Mouse (Mus musculus): ENCODE measurements around the gene Foxp4. TPM values are rescaled to one million over a fixed set of nuclear protein-coding genes. Genes with fewer than 3 reads are reported as not detected.

Gene Foxp4
- total RNA-seq (2014; fragmentation: Nextera tagmentation) (20.2 and 21.6 TPM in 2 replicates), total RNA-seq (2017) (0.93 and 1.0 TPM in 2 replicates), polyA plus RNA-seq (2012) (54.1 and 64.6 TPM in 2 replicates)

DNA sequence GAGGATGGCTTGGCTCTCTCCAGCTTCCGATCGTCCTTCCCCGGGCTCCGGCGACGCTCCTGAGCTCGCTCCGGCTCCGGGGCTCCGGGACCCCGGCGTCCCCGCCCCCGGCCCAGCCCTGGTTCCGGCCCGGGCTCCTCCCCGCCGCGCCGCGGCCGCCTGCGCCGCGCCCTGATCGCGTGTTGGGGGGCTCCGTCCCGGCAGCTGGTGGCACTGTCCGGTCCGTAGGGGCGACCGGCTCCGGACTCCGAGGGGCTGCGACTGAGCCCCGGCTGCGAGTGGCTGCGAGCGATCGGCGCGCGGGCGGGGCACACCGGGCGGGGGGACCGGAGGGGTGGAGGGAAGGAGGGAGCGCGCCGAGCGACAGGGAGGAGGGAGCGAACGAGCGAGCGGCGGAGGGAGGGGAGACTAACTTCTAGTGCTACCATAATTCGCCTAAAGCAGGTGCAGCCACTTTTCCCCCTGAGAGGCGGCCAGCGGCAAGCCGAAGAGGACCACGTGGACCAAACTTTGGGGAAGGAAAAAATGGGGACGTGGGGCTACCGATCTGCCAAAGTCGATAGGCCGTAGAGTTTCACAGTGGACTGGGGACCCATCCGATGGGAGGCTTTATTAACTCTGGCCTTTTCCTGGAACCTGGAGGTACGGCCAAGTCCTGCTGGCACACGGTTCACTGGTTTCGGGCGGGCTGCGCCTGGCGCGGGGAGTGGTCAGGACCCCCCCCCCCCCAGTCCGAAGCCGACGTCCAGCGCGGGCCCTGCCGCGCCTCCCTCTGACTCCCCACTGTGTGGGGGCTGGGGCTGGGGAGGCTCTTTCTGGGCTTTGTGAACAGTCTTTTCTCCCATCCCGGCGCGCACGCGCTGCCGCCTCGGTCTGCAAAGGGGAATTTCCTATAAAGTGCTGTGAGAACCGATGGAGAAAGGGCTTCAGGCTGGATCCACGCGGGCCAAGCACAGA, at the start of gene Foxp4:
Gene Foxp4 (minus strand): TSS at position 263 of the 957 bp plus-strand sequence.
- DNase-seq (ENCODE audit: low spot score) (peak; percentile 70), ATAC-seq (ENCODE audit: extremely low read depth, insufficient number of reproducible peaks, low FRiP score, poor library complexity, severe bottlenecking) (peak; percentile 78)
- TF ChIP-seq GATA2 (IDR thresholded peaks at IDR 0.05; ENCODE audit: borderline replicate concordance, low read depth, low read length) (no peak), CTCF (IDR thresholded peaks at IDR 0.05; ENCODE audit: low read depth, low read length) (no peak)
- peaks cover 18% of the 10 kb centered on the region; the same call in 1 of the 2 replicates for H3K27me3 ChIP-seq (ENCODE audit: insufficient read depth, low read length)
- H3K9me3 ChIP-seq (replicated peaks) = peaks cover 33% of the 10 kb centered on the region
- H3K36me3 ChIP-seq (replicated peaks) = peaks cover 12% of the 10 kb centered on the region
- peak within 1 kb of the TSS; percentile 76 for H3K4me3 ChIP-seq (ENCODE audit: low read depth, low read length)
- peaks cover 21% of the 10 kb centered on the region for H3K4me1 ChIP-seq (ENCODE audit: insufficient read depth, low read depth, low read length)

DNA sequence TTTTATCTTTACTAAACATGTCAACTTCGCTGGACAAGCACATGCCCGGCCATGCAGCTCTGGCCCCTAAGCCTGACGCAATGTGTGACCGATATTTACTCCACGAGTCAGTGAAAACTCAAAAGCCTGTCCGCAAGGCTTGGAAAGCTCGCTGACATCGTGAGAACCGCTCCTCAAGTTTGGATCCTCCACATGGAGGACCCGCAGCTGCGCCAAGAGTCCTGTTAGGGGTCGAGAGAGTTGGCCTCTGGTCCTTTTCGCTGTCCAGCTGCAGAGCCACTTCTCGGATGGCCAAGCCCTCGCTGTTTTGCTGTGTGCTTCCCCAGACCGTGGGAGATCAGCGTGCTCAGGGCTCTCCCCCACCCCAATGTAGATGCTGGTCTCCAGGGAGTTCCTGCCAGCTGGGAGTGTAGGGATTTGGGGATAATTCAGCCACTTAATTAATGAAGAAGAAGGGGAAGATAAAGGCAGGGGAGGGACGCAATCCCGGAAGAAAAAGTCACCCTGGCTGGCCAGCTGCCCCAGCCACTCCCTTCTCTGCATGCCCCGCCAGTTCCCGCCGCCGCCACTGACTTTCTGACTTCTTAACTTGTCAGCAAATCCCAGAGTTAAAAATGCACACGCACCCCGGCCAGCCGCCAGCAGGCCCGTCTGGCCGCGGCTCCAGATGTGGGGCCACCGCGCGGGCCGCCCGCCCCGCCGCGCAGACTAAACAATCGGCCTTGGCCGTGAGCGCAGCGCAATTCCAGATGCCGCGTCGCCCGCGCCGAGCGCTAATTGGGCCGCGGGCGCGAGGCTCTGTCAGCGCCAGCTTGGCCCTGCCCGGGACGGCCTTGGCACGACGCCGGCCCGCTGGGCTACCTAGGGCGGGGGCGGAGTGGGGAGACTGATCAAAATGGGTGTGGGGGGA, 49.4 kb upstream of the Foxp4 start:
- Histone ChIP-seq H3K9me3 (replicated peaks) (peaks cover 26% of the 10 kb centered on the region), H3K36me3 (replicated peaks) (no peaks in the 10 kb centered on the region), H3K4me1 (ENCODE audit: insufficient read depth, low read depth, low read length) (no peaks in the 10 kb centered on the region), H3K4me3 (ENCODE audit: low read depth, low read length) (no peak overlapping the region), H3K27me3 (ENCODE audit: insufficient read depth, low read length) (peaks cover 7% of the 10 kb centered on the region; the same call in 1 of the 2 replicates)
- no peak for TF ChIP-seq CTCF (IDR thresholded peaks at IDR 0.05; ENCODE audit: low read depth, low read length)
- no peak for TF ChIP-seq GATA2 (IDR thresholded peaks at IDR 0.05; ENCODE audit: borderline replicate concordance, low read depth, low read length)
- TF ChIP-seq POLR2AphosphoS5 (IDR thresholded peaks at IDR 0.05; ENCODE audit: insufficient replicate concordance, low read depth, low read length) = no peak
- TF ChIP-seq TAL1 (conservative IDR thresholded peaks at IDR 0.05; ENCODE audit: low read depth, low read length) = no peak
- no peak for TF ChIP-seq GATA1 (IDR thresholded peaks at IDR 0.05; ENCODE audit: borderline replicate concordance, low read length)
- DNase-seq (ENCODE audit: low spot score) (no peak), ATAC-seq (ENCODE audit: extremely low read depth, insufficient number of reproducible peaks, low FRiP score, poor library complexity, severe bottlenecking) (no peak)

DNA sequence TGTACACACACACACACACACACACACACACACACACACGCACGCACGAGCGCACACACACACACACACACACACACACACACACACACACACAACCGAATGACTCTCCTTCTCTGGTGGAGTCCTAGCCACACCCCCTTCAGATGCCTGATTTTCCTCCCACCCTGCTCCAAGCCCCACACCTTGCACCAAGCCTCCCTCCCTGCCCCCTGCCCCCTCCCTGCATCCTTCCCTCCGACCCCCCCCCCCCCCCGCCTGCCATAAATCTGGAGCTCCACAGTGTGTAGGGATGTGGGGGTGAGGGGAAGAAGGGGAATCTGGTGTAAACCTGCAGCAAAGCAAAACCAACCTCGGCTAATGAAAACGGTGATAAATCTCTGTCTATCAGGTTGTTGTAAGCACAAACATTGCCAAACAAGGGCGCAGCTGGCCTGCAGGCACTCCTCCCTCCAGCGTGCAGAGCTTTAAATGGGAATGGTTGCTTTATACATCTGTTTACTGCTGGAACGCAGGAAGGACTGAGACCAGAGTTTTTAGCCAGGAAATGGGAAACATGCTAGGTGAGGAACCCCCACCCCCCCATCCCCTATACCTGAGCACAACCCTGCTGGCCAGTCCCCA, 41.5 kb upstream of the Foxp4 start:
- no peak for DNase-seq (ENCODE audit: low spot score)

DNA sequence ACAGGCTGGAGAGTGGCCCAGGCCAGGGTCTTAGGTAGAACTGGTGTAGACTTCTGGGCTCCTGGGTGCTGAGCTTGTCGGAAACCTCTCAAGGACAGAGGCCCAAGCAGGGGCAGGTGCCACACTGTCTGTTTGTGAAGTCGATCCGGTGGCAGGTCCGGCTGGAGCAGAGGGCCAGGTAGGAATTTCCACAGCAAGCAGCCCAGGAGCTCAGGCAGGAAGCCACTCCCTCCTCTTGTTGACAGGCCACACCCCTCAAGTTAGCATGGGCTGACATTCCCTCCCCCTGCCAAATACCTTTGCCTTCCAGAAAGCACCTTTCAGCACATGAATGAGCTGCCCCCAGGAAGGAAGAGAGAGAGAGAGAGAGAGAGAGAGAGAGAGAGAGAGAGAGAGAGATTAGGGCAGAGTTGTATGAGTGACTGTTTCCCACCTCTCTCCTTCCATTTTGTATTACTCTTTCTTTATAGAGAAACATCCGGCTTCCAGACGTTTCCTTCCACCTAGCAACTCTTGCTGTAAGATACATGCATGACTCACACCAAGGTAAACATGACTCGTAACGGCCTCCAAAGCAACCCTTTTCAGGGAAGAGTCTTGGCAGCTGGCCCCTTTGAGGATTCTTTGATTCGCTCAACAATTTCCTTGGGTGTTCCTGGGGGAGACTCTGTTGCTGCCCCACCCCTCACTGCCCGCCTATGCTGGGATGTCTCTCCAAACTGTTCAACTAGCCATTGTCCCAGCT, 33.8 kb upstream of the Foxp4 start:
- no peak for ATAC-seq (ENCODE audit: extremely low read depth, insufficient number of reproducible peaks, low FRiP score, poor library complexity, severe bottlenecking)
- no peaks in the 10 kb centered on the region for H3K27me3 ChIP-seq (ENCODE audit: insufficient read depth, low read length)

More for the DNA sequence above, 41.5 kb upstream of the Foxp4 start:
- ATAC-seq (ENCODE audit: extremely low read depth, insufficient number of reproducible peaks, low FRiP score, poor library complexity, severe bottlenecking) = no peak
- Histone ChIP-seq H3K4me3 (ENCODE audit: low read depth, low read length) (no peak overlapping the region), H3K4me1 (ENCODE audit: insufficient read depth, low read depth, low read length) (no peaks in the 10 kb centered on the region), H3K9me3 (replicated peaks) (peaks cover 10% of the 10 kb centered on the region), H3K27me3 (ENCODE audit: insufficient read depth, low read length) (no peaks in the 10 kb centered on the region), H3K36me3 (replicated peaks) (no peaks in the 10 kb centered on the region)
- TF ChIP-seq POLR2AphosphoS5 (IDR thresholded peaks at IDR 0.05; ENCODE audit: insufficient replicate concordance, low read depth, low read length) = no peak
- no peak for TF ChIP-seq CTCF (IDR thresholded peaks at IDR 0.05; ENCODE audit: low read depth, low read length)
- no peak for TF ChIP-seq GATA1 (IDR thresholded peaks at IDR 0.05; ENCODE audit: borderline replicate concordance, low read length)
- TF ChIP-seq GATA2 (IDR thresholded peaks at IDR 0.05; ENCODE audit: borderline replicate concordance, low read depth, low read length) = no peak
- TF ChIP-seq TAL1 (conservative IDR thresholded peaks at IDR 0.05; ENCODE audit: low read depth, low read length) = no peak

DNA sequence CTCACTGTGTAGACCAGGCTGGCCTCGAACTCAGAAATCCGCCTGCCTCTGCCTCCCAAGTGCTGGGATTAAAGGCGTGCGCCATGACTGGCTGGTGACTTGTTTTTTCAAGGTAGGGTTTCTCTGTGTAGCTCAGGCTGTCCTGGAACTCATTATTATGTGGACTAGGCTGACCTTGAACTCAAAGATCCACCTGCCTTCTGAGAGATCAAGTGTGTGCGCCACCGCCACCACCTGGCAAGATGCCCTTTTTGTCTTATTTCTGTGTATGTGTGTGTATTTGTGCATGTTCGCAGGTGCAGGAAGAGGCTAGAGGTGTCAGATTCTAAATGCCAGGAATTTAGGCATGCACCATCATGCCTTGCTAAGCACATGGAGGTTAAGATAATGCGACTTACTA, 32.0 kb upstream of the Foxp4 start:
- Histone ChIP-seq H3K9me3 (replicated peaks) (peaks cover 32% of the 10 kb centered on the region), H3K4me1 (ENCODE audit: insufficient read depth, low read depth, low read length) (no peaks in the 10 kb centered on the region), H3K36me3 (replicated peaks) (no peaks in the 10 kb centered on the region), H3K4me3 (ENCODE audit: low read depth, low read length) (no peak overlapping the region), H3K27me3 (ENCODE audit: insufficient read depth, low read length) (no peaks in the 10 kb centered on the region)
- TF ChIP-seq GATA2 (IDR thresholded peaks at IDR 0.05; ENCODE audit: borderline replicate concordance, low read depth, low read length) (no peak), TAL1 (conservative IDR thresholded peaks at IDR 0.05; ENCODE audit: low read depth, low read length) (no peak), CTCF (IDR thresholded peaks at IDR 0.05; ENCODE audit: low read depth, low read length) (no peak), GATA1 (IDR thresholded peaks at IDR 0.05; ENCODE audit: borderline replicate concordance, low read length) (no peak), POLR2AphosphoS5 (IDR thresholded peaks at IDR 0.05; ENCODE audit: insufficient replicate concordance, low read depth, low read length) (no peak)
- ATAC-seq (ENCODE audit: extremely low read depth, insufficient number of reproducible peaks, low FRiP score, poor library complexity, severe bottlenecking) (no peak), DNase-seq (ENCODE audit: low spot score) (no peak)

More for the DNA sequence above, 33.8 kb upstream of the Foxp4 start:
- Histone ChIP-seq H3K9me3 (replicated peaks) (peaks cover 26% of the 10 kb centered on the region), H3K4me3 (ENCODE audit: low read depth, low read length) (no peak overlapping the region), H3K36me3 (replicated peaks) (no peaks in the 10 kb centered on the region), H3K4me1 (ENCODE audit: insufficient read depth, low read depth, low read length) (no peaks in the 10 kb centered on the region)
- no peak for DNase-seq (ENCODE audit: low spot score)
- TF ChIP-seq GATA1 (IDR thresholded peaks at IDR 0.05; ENCODE audit: borderline replicate concordance, low read length) (no peak), CTCF (IDR thresholded peaks at IDR 0.05; ENCODE audit: low read depth, low read length) (no peak), TAL1 (conservative IDR thresholded peaks at IDR 0.05; ENCODE audit: low read depth, low read length) (no peak), POLR2AphosphoS5 (IDR thresholded peaks at IDR 0.05; ENCODE audit: insufficient replicate concordance, low read depth, low read length) (no peak), GATA2 (IDR thresholded peaks at IDR 0.05; ENCODE audit: borderline replicate concordance, low read depth, low read length) (no peak)
